Mouse (Mus musculus) WW6 (cell line): ENCODE data around the gene Tubb5.

Experiments
- DNase-seq: peaks from one replicate; pipeline ENCODE4 v3.0.0-alpha.2; 2013; ENCODE audit warnings: low read depth, low spot score

Gene Tubb5

DNA sequence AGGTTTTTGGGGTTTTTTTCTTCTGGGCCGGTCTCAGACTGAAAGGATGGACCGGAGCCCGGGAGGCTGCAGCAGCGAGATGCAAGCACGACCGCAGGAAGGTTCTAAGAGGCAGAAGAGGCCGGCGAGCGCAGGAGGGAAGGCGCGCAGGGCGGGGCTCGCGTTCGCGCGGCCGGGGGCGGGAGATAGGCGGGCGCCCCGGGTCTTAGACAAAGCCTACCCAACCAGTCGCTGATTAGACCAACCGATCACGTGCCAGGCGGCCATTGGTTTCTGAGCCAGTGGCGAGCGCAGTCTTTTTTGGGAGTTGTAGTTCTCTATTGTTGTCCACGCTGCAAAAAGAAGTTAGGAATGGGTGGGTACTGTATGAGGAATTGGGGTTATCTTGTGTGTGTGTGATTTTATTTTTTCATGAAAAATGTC, at the start of gene Tubb5:
TSS of gene Tubb5 (minus strand) at position 185 of the 423 bp plus-strand sequence.
- DNase-seq, result peak; percentile 84

DNA sequence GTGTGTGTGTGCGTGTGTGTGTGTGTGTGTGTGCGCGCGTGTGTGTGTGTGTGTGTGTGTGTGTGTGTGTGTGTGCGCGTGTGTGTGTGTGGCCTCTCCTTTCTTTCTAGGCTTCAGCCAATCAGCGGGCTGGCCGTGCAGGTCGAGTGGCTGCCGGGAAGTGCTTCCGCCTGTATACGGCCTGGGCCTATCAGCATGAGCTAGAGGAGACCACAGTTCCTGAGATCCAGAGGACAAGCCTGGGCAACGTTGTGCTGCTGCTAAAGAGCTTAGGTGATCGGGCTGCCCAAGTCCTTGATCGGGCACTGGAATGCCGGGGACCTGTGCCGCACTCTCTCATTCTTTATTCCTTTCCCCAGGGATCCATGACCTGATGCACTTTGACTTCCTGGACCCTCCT, 49.6 kb upstream of the Tubb5 start:
- DNase-seq, result no peak

DNA sequence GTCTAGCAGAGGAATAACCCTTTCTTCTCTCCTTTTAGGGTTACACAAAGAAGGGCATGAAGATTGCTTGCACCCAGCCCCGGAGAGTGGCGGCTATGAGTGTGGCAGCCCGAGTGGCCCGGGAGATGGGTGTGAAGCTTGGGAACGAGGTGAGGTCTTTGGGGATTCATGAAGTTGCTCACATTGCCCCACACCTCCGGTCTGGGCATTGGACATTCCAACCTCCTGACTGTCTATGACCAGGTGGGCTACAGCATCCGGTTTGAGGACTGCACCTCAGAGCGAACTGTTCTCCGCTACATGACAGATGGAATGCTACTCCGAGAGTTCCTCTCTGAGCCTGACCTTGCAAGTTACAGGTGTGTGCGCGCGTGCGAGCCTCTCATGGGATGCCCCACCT, 45.7 kb upstream of the Tubb5 start:
- DNase-seq, result no peak

DNA sequence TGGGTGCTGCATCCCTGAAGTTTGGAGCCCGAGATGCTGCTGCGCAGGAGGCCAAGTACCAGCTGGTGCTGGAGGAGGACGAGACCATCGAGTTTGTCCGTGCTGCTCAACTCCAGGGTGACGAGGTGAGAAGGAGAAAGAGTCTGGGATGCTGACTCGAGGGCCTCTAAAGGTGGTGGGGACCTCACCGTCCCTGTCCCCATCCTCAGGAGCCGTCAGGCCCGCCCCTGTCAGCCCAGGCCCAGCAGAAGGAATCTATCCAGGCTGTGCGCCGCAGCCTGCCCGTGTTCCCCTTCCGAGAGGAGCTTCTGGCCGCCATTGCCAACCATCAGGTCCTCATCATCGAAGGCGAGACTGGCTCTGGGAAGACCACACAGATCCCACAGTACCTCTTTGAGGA, 44.8 kb upstream of the Tubb5 start:
- DNase-seq, result no peak

DNA sequence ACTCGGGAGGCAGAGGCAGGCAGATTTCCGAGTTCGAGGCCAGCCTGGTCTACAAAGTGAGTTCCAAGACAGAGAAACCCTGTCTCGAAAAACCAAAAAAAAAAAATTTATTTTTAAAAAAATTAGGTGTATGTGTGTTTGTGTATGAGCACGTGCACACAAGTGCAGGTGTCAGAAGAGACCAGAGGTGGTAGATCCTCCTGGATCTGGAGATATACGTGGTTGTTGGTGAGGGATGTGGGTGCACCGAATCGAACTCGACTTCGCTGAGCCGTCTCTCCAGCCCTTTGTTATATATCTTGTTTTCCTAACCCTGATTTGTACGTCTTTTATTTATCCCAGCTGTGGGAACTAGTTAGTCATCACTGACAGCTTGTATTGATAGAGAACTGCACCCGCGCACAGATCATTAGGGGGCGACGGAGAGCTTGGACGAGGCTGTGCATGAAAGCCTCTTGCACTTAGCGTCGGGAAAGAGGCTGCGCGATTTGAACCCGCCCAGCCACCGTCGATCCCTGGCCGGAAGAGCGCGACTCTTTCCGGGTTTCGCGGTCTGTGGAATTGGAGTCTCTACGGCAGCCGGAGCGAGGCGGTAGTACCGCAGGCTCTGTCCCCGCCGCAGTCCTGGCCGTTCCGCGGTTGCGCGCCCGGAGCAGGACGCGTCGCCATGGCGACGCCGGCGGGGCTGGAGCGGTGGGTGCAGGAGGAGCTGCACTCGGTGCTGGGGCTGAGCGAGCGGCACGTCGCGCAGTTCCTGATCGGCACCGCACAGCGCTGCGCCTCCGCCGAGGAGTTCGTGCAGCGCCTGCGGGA, 41.3 kb upstream of the Tubb5 start, which contains the start of gene Dhx16:
TSS of gene Dhx16 (plus strand) at position 575 of the 813 bp plus-strand sequence.
- DNase-seq, result peak; percentile 94

DNA sequence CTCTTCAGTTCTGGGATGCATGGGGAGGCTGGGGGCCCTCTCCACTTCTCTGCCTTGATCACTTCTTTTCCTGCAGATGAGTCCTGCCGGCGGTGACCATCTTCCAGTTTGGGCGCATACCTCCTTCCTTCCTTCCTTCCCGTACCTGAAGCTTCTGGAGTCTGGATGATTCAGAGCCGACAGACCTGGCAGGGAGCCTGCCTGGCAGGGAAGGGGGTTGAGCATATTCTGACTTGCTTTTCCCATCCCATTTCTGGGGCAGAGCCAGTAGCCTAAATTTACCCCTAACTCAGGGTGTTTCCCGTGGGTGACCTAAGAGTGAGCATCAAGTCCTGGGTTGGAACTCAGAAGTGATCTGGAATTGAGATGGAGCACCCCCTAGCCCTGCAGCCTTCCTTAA, 36.6 kb upstream of the Tubb5 start:
- no peak for DNase-seq

DNA sequence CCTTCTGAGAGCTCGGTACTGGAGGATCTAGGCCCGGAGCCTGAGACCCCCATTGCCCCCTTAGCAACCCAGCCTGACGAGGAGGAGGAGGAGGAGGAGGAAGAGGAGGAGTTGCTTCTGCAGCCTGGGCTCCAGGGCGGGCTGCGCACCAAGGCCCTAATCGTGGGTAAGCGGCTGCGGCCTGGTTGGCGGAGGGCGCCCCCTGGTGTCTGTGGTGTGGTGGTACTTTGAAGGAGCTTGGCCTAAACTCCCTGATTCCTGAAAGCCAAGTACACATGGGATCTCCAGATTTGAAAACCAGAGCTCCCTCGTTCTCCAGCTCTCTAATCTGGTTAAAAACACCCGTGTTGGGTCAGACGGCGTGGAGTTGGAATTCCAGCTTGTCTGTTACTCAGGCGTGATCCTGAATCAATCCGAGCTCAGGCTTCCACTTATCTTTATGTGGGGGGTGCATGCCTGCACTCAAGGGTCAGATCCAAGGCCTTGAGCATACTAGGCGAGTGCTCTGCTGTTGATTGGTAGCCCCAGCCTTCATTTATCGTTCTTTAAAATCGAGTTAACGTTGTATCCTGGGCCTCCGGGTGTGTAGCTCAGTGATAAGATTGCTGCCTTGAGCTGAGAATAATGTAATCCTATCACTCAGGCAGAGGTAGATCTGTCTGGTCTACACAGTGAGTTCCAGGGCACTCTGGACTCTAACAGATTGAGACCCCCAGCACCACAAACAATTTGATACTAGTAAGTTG, 35.8 kb upstream of the Tubb5 start:
- DNase-seq, result no peak

DNA sequence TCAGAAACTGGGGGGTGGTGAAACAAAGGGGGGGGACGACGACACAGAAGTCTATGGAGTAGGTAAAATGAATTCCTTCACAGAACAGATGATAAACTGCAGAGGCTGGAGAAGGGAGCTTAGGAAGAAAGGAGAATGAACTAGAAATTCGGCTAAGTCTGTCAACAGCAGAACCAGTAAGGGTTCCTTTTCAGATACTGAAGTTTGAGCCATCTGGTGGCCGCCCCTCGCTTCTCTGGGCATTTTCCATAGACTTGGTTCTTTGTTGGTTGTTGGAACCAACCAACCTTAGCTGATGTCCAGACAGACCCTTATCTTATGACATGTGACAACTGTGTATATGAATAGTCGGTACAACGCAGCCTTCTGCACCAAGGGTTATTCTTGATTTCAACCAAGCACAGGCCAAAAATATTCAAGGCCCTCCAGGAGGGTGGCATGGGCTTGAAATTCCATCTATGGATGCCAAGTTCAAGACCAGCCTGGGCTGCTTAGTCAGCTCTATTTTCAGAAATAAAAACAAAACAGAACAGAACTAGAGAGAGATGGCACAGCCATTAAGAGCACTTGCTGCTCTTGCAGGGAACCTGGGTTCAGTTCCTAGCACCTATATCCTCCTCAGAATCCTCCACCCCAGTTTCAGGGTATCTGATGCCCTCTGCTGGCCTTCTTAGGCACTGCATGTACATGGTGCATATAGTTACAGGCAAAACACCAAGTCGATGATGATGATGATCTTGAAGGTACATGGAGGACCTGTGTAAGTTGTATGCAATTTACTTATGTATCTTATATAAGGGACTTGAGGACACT, 33.0 kb upstream of the Tubb5 start:
- no peak for DNase-seq

DNA sequence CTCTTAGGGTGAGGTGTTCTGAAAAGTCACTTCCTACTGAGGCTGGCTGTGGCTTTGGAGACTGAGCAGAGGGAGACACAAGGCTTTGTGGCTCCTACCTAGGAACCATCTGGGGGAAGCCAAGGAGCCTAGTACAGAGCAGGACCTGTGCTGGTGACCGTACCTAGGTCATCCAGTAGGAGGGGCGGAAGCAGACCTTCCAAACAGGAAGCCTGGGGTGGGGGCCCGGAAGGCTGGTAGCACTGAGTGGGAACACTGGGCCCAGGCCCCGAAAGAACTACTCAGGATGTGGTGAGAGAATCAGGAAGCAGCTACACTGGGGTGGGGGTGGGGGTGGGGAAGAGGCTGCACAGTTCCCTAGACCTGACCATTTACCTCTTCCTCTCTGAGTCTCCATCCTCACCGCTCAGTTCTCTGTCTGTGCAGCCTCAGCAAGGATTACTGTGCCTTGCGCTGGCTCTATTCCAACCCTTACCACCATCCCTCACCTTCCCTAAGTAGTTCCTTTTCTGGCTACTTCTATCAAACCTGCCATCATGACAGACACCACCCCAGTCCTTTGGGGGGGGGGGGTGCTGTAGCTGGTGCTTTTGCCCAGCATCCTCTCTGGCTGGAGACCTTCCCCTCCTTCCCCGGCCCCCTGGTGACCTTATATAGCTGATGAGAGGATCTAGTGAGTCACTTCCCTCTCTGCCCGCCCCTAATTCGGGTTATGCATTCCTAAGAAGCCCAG, 32.2 kb upstream of the Tubb5 start:
- DNase-seq, result no peak

DNA sequence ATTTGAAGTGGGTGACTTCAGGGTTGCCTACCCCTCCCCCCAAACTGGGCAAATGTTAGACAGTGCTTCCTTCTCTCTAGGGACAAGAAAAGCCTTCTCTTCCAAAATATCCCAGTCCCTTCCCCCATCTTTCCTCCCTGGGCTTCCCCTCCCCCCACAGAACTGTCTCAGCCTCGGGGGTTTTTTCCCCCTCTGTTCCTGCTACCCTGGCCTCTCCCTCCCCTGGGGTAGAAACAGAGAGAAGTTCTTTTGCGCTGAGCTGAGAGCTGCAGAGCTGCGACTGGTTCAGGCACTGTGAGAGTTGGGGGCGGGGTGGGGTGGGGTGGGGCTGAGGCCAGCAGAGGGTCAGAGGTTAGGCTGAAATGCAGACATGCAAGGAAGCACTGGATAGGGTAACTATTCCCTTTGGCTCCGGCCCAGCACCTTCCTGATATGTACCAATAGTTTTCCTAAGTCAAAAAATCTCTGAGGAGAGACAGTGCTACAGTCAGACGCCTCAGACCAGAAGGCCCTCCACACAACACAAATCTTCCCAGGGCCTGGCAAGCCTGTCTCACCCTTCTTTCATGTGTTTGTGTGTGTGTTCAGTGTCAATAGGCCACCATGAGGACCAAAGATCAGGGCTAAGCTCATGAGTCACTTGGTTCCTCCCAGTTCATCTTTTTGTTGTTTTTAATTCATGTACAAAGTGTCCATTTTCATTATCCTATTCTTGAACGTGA, 31.4 kb upstream of the Tubb5 start:
- no peak for DNase-seq

DNA sequence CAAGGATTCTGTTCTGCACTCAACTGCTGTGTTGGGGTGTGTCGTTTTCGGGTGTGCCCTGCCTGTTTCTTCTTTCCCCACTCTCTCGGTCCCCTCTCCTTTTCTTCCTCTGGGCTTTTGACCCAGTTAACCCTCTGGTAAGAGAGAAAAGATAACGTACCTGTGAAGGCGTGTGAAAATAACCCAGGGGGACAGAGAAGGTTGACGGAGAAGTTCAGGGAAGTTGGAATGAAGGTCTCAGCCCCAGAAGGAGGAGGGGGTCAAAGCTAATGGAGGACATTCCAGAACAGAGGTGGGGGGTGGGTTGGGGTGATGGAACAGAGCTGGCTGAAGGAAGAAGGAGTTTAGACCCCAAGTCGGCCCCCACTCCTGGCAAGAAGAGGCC, 30.8 kb upstream of the Tubb5 start:
- DNase-seq, result no peak

DNA sequence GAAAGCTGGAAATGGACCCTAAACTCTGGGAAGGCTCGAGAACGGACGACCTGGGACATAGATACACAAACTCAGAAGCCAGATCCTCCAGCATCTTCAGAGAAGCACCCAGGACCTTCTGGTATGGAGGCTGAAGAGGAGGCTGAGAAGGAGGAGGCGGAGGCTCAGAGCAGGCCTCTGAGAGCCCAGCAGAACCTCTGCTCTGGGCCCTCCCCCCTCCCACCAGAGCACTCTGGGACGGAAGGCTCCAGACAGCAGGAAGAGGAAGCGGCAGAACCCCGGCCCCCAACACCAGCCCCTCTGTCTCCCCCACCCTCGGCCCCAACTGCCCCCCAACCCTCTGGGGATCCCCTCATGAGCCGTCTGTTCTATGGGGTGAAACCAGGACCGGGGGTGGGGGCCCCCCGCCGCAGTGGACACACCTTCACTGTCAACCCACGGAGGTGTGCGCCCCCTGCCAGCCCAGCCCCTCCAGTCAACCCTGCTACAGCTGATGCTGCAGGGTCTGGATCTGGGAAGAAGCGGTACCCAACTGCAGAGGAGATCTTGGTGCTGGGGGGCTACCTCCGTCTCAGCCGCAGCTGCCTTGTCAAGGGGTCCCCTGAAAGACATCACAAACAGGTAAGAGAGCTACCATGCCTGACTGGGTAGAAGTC, 30.2 kb upstream of the Tubb5 start:
- no peak for DNase-seq

DNA sequence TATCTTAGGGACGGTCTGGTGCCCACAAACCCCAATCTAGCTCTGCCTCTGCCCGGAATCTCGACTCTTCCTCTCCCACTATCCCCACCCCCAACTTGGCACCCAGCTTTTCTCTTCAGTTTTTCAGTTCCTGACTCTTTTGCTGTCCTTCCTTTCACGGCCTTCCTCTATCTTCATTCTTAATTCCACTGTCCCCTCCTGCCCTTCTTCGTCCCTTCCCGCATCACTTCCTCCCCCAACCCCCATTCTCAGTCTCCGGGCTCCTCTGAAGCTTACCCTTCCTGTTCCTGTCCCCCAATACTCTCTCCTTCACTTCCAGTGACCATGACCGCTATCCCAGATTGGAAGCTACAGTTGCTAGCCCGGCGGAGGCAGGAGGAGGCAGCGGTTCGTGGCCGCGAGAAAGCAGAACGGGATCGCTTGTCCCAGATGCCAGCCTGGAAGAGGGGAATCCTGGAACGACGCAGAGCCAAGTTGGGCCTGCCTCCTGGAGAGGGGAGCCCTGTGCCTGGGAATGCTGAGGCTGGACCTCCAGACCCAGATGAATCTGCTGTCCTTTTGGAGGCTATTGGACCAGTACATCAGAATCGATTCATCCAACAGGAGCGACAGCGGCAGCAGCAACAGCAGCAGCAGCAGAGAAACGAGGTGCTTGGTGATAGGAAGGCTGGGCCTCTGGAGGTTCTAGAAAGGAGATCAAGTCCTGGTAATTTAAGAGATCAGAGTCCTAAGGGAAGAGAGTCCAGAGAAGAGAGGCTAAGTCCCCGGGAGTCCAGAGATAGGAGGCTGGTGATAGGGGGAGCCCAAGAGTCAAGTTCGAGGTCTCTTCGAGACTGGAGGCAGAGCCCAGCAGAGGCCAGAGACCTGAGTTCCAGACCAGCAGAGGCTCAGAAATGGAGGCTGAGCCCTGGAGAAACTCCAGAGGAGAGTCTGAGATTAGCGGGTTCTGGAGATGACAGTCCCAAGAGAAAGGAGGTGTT, 29.1 kb upstream of the Tubb5 start:
- DNase-seq, result no peak

DNA sequence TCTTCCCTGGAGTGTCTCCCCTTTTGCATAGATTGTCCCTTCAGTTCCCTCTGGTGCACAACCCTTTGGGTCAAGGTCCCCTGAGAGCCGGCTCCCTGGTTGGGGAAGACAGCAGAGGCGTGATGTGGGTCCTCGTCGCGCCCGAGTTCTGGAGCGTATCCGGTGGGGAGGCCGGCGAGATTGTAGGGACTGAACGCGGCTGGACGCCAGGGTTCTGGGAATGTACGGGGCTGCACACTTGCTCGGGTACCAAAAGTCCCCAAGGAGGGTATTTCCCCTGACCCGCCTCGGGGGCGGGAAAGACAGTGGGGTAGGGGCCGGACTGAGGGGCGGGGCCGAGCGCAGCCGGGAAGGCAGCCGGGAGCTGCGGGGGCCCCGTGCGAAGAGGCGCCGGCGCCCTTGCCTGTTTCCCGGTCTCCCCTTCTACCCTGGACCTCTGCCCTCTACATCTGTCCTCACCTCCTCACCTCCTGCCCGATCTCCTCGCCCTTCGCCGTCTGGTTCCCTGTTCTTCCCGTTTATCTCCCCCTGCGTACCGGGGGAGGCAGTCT, 28.2 kb upstream of the Tubb5 start:
- DNase-seq, result no peak

DNA sequence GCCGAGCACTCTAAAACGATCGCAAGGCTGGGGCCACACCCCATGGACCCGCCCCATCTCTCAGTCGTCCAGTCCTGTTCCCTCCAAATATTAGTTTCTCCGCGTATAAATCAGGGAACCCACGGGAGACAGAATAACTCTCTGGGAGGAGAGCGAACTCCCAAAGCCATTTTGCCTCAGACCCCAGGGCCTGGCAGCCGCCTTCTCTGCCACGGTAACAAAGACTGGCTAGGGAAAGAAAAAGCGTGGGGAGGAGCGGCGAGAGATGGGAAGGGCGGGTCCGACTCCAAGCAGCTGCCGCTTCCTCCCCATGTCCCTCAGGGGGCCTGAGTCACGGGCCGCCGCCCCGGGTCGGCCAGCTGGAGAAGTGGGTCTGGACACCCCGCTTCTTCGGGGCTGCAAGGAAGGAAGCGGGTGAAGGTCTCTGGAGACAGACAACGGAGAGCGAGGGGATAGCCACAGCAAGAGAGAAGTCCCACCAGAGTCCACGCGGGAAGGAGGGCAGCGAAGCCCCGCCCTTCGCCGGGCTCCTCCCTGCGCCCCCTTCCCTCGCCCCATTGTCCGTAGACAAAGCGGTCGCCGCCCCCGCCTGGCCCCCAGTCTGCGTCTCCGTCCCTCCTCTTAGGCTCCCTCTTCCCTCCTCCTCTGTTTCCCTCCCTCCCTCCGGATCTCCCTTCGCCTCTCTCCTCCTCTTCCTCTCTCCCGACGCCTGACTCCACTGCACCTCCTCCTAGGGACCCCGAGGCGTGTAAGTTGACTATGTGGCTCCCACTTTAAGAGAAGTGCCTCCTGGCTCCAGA, 27.6 kb upstream of the Tubb5 start, which contains the start of gene Ppp1r18:
TSS of gene Ppp1r18 (plus strand) at position 113 of the 800 bp plus-strand sequence.
- DNase-seq, result no peak

DNA sequence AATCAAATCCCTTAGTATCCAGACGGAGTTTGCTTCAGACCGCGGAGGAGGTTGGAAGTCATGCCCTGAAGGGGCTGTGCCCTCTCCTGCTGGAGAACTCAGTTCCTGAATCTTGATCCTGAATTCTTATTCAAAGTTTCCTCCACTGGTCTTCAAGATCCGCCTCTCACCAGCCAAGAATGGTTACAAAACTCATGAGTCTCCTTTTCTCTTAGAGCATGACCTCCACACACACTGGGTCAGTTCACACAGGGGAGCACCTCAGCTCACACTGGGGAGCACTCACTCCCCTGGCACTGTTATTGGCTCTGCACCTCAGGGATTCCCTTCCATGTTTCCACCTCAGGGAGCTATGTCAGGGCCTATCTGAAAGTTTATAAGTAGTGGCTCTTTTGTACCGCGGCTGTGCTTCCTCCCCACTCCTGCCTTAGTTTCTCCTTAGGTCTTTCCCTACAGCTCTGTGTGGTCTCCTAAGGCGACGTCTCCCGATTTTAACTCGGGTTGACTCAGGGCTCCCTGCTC, 26.8 kb upstream of the Tubb5 start:
- DNase-seq, result no peak

DNA sequence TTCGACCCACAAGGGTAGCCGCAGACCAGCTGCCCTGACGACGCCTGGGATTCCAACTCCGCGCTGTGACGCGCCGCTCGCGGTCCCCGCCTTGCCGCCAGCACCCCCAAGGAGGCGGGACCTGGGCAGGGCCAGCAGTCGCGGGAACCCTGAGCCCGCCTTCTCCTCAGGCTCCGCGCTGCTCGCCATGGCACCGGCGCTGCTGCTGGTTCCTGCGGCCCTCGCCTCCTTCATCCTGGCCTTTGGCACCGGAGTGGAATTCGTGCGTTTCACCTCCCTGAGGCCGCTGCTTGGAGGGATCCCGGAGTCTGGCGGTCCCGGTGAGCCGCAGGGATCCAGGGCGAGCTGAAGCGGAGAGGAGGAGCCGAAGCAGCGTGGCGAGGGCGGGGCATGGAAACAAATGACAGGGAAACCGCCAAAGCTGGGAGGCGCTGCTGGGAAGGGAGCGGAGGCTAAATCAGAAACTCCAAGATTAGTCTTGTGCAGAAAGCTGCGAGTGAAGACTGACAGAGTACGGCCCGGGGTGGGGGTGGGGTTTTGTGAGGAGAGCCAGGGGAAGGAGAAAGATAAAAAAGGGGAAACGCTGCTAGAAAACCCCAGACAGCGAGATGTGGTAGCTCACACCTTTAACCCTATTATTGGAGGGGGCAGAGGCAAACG, 23.2 kb upstream of the Tubb5 start, which contains the start of gene Nrm:
TSS of gene Nrm (plus strand) at position 121 of the 660 bp plus-strand sequence.
- no peak for DNase-seq
